Mouse (Mus musculus) spleen, adult 18-20 months (tissue): ENCODE results near the gene Pou3f3.

ENCODE experiments used
- DNase-seq, 2 experiments: peaks; one replicate each; pipeline ENCODE4 v3.0.0; 2022; ENCODE audit warnings: mixed read lengths in 2 of 2

Pou3f3 gene

GRCm38 (mm10) chr1:42710995-42711394 lies 15.4 kb downstream of the Pou3f3 start:
- no peak for DNase-seq

DNA sequence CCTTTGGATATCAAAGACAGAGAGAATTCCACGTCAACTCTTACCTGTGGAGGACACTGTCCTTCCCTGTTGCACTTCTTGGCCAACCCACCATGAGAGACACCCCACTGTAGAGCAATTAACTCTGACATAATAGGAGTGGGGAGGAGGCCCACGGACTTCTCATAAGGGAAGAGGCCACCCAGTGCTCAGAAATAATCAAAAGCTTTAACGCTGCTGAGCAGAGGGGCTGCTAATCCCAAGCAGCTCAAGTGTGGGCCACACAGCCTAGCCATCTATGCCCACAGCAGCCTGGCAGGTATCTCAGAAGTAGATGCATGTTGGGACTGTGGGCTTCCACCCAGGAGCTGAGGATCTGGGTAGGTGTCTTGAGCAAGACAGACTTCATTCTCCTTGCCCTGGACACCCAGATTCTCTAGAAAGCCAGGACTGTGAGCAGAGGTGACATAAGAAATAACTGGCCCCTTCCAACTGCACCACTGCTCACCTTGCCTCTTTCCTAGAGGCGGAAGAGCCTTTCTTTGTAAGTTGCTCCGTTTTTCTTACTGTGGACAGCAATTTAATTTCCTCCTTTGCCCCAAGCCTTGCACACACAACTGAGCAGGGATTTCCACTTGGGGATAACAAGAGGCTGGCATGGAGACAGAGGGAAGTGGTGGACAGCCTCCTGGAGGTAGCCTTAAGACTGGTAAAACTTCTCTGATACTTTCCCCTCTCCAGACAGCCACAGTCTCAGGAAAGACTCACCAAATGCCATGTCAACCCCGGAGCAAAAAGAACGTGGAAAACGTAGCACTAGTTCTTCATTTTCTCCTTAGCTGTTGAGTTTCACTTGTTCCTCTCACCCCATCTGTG lies 16.1 kb downstream of the Pou3f3 start:
- no peak for DNase-seq

- DNase-seq, result no peak
Measured at GRCm38 (mm10) chr1:42712311-42712690, 16.7 kb downstream of the Pou3f3 start.

DNA sequence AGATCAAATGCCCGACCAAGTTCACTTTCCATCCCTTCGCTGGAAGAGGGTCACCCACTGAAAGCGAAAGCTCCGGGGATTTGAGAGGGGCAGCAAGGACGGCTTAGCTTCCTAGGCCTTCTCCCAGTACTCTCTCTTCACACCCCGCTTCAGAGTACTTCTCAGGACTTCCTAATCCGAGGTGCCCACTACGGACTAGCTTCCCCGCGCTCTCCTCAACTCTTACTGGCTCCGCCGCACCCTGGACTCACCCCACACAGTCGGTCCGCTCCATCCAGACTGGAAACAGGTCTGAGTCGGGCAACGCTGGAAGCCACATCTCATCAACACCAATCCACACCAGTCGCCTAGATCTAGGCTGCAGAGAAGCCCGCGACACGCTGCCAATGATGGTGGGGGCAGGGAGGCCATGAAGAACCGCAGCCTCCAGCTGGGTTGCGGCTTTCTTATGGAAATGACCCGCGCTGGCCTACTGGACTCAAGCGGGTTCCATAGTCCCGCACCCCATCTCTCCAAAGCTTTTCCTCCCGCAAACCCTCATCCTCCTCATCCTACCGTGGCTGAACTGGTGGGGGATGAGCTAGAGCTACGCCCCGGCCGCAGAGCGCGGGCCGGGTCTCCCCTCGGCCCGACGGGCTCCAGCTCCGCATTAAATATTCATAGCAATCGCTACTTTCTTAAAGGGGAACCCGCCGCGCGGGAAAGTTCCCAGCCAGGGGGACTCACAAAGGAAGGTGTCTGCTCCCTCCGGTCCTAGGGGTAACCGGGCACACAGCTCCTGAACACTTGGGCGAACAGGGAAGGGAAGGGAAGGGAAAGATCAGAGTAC lies 17.8 kb downstream of the Pou3f3 start:
- no peak for DNase-seq

DNA sequence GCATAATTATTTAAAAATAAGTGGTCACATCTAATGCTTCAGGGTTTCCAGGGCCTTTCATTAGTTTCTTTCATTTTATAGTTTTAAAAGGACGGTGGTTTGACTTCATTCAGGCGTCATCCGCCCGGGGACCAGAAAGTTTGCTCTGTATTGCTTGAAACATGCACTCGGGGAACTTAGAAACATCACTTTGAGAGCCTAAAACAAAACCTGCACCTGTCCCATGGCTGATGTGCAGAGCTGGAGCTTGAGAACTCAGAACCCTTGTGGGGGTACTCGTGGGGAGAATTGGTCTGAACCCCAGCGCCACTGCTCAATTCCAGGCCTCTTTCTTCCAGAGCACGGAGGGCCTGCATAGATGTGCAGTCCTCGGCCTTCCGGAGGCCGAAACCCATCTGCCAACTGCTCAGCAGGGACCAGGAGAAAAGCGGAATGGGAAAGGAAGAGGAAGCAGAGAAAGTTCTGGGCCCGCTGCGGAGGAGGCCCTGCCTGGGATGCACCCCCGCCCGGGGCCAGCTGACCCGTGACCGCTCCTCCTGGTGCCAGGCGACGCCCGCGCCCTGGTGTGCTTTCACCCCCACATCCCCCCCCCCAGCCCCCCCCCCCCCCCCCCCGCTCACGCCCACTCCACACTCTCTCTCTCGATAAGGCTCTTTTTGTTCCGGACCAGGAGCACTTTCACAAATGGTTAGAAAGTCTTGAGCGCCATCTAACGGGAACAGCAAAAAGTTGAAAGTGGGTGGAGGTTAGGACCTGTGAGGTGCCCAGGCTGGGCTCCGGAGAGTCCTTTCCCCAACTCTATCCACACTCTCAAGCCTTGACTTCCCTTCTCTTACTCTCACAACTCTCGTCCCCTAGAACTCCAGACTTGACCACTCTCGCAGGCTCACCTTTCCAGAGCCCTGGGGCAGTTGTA lies 18.7 kb downstream of the Pou3f3 start:
- no peak for DNase-seq

DNA sequence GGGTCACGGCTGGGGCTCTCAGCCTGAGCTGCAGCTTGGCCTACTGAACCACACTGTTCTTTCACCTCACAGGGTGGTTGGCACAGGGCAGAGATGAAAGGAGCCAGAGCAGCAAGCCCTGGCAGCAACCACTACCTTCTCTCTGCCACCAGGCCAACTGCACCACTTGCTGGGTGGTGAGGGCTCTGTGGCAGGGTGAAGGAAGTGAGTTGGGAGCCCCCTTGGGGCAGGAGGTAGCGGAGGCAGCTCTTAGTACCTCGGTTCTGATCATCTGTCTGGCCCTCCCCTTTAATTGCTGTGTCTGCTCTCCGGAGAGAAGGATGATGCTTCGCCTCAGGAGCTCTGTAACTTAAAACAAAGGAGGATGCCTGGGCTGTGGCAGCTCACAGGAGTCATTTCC lies 23.0 kb downstream of the Pou3f3 start:
- no peak for DNase-seq

- no peak for DNase-seq
Measured at GRCm38 (mm10) chr1:42721353-42721752, 25.8 kb downstream of the Pou3f3 start.

DNA sequence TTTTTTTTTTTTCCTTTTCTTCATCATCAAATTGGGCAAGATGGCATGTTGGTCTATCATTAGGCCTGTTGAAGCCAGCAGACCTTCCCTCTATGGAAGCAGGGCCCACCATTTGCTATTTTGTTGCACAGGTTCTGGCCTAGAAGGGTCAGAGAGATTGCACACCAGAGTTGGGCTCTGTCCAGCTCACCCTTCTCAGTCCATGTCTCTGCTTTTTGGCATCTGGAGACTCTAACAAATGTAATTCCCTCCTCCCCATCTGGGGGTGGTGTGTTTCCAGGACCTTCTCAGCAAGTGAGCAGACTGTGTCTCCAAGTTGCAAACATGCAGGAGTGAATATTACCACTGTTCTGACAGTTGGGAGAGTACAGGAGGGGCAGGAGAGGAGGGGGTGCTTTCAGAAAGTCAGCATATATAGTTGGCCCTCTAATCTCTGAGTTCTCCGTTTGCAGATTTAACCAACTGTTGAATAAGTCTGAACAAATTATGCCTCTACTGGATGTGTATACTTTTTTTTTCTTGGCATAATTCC lies 28.3 kb downstream of the Pou3f3 start:
- DNase-seq, result no peak

DNA sequence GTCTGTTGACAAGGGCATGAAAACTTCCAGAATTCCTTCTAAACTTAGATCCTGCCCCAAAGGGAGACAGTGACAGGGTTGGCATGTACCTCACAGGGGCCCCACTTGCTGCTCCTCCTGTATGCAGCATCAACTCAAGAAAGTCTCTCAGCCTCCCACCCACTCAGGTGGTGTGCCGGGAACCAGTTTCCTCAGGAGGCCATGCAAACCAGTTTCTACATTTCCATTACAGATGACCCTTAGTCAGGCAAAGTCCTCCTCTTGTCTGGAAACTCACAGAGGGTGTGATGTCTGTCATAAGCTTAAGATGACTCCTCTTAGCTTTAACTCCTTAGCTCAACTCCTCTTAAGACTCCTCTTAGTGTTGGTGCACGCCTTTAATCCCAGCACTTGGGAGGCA lies 29.3 kb downstream of the Pou3f3 start:
- DNase-seq, result no peak

DNA sequence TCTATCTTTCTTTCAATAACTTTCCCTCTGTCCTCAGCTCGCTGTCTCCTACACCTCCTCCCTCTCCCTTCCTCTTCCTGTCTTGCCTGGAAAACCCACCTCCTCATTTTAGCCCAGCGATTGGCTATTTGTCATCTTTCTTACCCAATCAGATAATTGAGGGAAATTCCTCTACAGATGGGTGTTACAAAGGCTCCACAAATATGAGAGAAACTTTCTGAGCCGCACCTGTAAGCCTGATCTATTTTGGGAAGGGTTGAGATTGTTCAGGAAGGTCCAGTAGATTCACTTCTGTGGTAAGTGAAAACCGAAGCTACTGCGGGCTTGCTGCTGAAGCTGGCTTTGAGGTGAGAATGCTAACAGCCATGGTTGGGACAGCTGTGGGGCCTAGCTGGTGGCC lies 31.6 kb downstream of the Pou3f3 start:
- DNase-seq, result no peak

DNA sequence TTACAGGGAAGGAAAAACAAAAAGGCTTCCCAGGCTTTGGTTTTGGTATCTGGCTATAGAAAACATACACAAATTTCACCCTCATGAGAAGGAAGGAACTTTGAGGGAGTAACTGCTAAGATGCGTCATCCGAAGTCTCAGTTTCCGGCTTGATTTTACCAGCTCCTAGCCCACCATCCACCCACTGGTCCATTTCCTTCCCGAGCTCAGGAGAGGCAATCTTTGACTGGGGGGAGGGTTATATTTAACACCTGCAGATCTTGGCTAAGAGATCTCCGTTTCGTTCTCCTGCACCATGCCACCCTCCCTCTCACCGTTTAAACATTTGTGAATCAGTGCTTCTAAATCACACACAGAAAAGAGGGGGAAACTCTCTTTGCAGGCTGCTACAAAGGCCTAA lies 32.1 kb downstream of the Pou3f3 start:
- no peak for DNase-seq

DNA sequence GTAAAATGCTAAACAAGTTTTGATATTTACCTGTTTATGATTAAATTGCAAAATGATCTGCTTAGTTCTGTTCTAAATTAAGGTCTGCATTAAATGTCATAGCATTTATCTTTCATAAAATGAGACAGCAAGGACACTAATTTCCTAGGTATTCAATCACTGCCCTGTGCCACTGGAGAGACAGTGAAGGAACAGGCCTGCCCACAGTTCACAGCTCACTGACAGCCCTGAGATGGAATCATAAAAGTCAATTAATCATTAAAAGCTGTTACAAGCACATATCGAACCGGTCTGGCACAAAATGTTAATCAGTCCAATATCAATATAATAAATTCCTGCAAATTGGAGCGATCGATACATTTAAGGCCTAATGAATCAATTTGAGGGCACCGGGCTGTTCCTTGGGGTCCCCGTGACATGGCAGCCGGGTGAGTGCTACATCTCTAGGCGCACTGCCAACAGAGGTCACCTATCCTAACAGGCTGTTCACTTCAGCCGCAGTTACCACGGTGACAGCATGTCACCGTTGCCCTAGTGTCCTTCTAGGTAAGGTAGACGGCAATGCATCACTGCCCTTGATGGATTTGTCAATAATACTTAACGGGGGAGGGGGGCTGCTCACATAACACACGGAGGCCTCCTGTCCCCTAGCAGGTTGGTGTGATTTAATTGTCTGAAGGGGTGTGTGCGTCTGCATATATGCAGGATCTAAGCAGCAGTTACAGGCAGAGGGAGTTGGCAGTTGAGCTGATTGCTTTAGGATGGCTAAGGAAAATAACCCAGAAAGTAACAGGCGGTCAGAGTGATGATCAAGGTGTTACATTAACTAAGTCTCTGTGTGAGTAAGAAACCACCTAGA lies 46.0 kb downstream of the Pou3f3 start:
- no peak for DNase-seq

- no peak for DNase-seq
Measured at GRCm38 (mm10) chr1:42742242-42742560, 46.6 kb downstream of the Pou3f3 start.

DNA sequence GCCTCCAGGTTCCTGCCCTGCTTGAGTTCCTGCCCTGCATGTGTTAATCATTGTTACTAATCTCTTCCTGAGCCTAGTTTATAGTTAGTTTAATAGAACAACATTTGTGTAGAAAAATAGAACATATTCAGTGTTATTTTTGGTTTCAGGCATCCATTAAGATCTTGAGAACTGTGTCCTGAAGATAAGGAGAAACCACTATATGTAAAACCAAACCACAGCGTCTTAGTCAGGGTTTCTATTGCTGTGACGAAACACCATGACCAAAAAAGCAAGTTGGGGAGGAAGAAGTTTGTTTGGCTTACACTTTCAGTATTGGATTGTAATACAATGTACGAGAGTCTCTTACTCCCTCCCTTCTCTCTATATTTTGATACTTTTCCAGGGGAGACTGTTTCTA lies 49.5 kb downstream of the Pou3f3 start:
- no peak for DNase-seq

GRCm38 (mm10) chr1:42749536-42750292 lies 54.1 kb downstream of the Pou3f3 start:
- DNase-seq, result no peak
